Mouse (Mus musculus): ENCODE results near the gene Ostc. TPM values are rescaled to one million over a fixed set of nuclear protein-coding genes. Genes with fewer than 3 reads are reported as not detected.

Ostc gene
- 359 and 361 TPM in 2 replicates for polyA plus RNA-seq (2015; fragmentation: Nextera tagmentation; extraction: Ambion mirVana)

DNA sequence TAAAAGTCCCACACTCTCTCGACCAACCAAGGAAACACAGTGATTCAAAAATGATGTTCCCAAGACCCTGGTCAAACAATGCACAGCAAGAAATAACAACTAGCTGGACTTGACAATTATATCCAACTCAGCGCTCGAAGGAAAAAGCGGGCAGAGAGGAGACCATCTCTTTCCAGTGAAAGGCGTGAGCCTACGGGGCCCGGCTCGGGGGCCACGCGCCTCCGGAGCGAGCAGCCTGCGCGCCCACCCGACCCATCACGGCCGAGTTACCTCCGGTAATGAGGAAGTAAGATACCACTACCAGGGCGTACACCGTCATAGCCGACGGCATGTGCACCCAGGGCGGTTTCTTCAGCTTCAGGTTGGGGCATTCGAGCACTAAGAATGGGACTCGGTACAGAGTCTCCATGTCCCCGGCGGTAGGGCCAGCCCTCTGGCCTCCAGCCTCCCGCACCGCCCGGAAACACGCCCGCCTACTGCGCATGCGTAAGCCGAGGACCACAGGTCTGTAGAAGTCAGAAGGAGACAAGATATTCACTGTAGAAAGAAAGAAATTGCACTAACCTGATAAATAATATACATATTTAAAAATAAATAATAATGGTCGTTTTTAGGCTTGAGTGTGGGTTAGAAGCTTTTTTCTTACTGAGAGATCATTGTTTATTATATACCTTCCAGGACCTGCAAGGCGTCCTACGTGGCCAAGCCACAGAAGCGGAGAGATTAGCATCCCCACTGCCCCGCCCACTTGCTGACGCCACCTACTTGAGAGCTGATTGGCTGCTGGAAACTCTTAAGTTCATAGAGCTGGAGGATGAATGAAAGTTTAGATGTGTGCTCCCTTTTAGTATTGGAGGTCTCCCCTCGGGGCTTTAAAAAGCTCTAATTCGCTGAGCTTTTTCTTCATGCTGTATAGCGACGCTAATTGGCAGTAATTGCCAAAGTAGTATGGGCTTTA, at the start of gene Ostc:
Gene Ostc, minus strand, starts transcription at position 478 of the 958 bp plus-strand sequence.
- H3K9me3 ChIP-seq (replicated peaks; ENCODE audit: low read length): no peaks in the 10 kb centered on the region
- DNase-seq (ENCODE audit: low spot score) (peak; percentile 99), ATAC-seq (replicated peaks; ENCODE audit: low FRiP score, low read depth) (peak; percentile 96)
- peaks cover 9% of the 10 kb centered on the region for H3K4me1 ChIP-seq (replicated peaks; ENCODE audit: insufficient read depth, low read length)
- H3K36me3 ChIP-seq (ENCODE audit: insufficient read depth, low read length): 0 out of 2 replicates have a peak, but pooled peaks cover 3% of the 10 kb centered on the region
- peak within 1 kb of the TSS; percentile 78 for H3K4me2 ChIP-seq (ENCODE audit: low read length)
- peak within 1 kb of the TSS; percentile 79 for H3K9ac ChIP-seq (ENCODE audit: low read depth, low read length)
- peak within 1 kb of the TSS; percentile 85 for H3K27ac ChIP-seq
- peak within 1 kb of the TSS; percentile 87 for H3K4me3 ChIP-seq (replicated peaks; ENCODE audit: low read depth, low read length)
- under 1% methylated on average over 45 of the region's 45 CpGs for WGBS
- no peak for TF ChIP-seq CTCF (IDR thresholded peaks at IDR 0.05; ENCODE audit: low read depth)
- no peaks in the 10 kb centered on the region for H3K27me3 ChIP-seq (ENCODE audit: insufficient read depth, low read length)

DNA sequence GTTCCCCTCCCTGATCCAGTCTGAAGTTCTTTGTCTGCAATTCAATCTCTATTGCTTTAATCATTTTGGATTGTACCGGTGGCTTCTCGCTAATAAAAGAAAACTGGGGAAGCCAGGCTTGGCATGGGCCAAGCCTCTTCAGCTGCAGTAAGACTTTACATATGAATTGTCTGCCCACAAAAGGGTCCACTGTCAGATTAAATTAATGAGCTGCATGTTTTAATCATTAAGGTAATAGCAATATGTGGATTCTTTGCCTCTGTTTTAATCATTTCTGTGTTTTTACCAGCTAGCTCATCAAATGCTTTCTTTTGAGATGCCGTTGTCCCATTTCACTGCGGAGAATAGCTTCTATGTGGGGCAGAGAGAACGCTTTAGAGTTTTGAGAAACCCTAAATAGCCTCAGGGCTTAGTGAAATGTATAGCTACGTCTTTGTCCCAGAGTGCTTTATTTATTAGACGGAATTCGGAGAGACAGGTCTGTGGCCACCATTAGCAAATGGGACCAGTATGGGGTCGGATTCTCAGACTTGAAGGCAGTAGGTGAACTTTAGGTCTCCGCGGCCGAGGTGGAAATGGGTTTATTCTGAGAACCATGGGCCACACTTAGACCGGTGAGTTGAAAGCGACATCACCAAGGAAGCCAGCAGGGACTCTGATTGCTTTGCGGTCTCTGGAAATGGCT, 49.1 kb upstream of the Ostc start:
- H3K4me2 ChIP-seq (ENCODE audit: low read length): no peak overlapping the region
- 71% methylated on average over 15 of the region's 15 CpGs for WGBS
- H3K4me3 ChIP-seq (replicated peaks; ENCODE audit: low read depth, low read length): no peak overlapping the region
- H3K27me3 ChIP-seq (ENCODE audit: insufficient read depth, low read length): no peaks in the 10 kb centered on the region
- TF ChIP-seq CTCF (IDR thresholded peaks at IDR 0.05; ENCODE audit: low read depth): no peak
- H3K27ac ChIP-seq: no peak overlapping the region
- H3K9me3 ChIP-seq (replicated peaks; ENCODE audit: low read length): no peaks in the 10 kb centered on the region
- DNase-seq (ENCODE audit: low spot score): no peak
- no peak for ATAC-seq (replicated peaks; ENCODE audit: low FRiP score, low read depth)
- H3K4me1 ChIP-seq (replicated peaks; ENCODE audit: insufficient read depth, low read length): no peaks in the 10 kb centered on the region
- no peak overlapping the region for H3K9ac ChIP-seq (ENCODE audit: low read depth, low read length)
- H3K36me3 ChIP-seq (ENCODE audit: insufficient read depth, low read length): no peaks in the 10 kb centered on the region

DNA sequence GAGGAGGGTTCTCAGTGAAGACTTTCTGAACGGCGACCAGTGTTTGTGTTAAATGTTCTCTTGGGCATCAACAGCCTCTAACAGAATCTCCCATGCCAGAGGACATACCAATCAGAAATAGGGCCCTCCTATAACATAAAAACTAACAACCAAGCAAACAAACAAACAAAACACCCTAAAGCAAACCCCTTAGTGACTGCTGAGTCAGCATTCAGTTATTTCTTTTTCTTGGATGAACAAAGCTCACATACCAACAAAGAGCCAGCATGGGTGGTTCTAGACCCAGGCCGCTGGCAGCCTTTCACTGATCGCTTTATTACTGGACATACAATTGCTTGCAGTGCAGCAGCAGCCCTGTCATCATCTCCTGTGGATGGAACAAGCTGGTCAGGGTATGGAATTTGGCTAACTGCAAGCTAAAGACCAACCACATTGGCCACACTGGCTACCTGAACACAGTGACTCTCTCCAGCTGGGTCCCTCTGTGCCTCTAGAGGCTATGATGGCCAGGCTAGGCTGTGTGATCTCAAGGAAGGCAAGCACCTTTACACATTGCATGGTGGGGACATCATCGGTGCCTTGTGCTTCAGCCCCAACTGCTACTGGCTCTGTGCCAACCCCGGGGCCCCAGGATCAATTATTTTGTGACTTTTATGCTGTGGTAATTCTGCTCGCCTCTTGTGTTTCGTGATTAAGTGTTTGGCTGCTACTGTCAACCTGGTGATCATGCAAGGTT, 48.0 kb upstream of the Ostc start:
- TF ChIP-seq CTCF (IDR thresholded peaks at IDR 0.05; ENCODE audit: low read depth): no peak
- ATAC-seq (replicated peaks; ENCODE audit: low FRiP score, low read depth) (no peak), DNase-seq (ENCODE audit: low spot score) (no peak)
- Histone ChIP-seq H3K27ac (no peak overlapping the region), H3K9me3 (replicated peaks; ENCODE audit: low read length) (no peaks in the 10 kb centered on the region), H3K4me1 (replicated peaks; ENCODE audit: insufficient read depth, low read length) (no peaks in the 10 kb centered on the region), H3K4me2 (ENCODE audit: low read length) (no peak overlapping the region), H3K4me3 (replicated peaks; ENCODE audit: low read depth, low read length) (no peak overlapping the region), H3K36me3 (ENCODE audit: insufficient read depth, low read length) (no peaks in the 10 kb centered on the region), H3K9ac (ENCODE audit: low read depth, low read length) (no peak overlapping the region), H3K27me3 (ENCODE audit: insufficient read depth, low read length) (no peaks in the 10 kb centered on the region)
- 80% methylated on average over 8 of the region's 8 CpGs for WGBS

DNA sequence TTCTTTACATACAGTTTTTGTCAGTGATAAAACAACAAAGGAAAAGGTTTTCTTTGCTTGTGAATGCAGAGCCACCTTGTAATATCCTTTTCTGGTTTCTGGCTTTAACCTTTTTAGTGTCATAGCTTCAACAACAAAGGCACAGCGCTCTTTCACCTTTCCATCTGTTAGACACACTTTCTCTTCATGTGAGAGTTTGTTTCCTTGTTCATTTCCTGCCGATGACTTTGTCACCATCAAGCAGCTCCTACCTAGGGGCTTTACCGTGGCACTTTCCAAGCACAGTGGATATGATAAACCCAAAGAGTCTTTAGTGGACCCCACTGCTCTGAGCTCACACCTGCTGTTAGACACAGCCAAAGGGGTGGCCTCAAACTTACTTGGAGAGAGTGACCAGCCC, 40.0 kb upstream of the Ostc start:
- 83% methylated on average over 3 of the region's 3 CpGs for WGBS
- Histone ChIP-seq H3K27me3 (ENCODE audit: insufficient read depth, low read length) (no peaks in the 10 kb centered on the region), H3K4me1 (replicated peaks; ENCODE audit: insufficient read depth, low read length) (no peaks in the 10 kb centered on the region), H3K9ac (ENCODE audit: low read depth, low read length) (no peak overlapping the region), H3K9me3 (replicated peaks; ENCODE audit: low read length) (no peaks in the 10 kb centered on the region), H3K4me3 (replicated peaks; ENCODE audit: low read depth, low read length) (no peak overlapping the region), H3K36me3 (ENCODE audit: insufficient read depth, low read length) (no peaks in the 10 kb centered on the region), H3K4me2 (ENCODE audit: low read length) (no peak overlapping the region), H3K27ac (no peak overlapping the region)
- DNase-seq (ENCODE audit: low spot score): no peak
- TF ChIP-seq CTCF (IDR thresholded peaks at IDR 0.05; ENCODE audit: low read depth): no peak
- no peak for ATAC-seq (replicated peaks; ENCODE audit: low FRiP score, low read depth)

DNA sequence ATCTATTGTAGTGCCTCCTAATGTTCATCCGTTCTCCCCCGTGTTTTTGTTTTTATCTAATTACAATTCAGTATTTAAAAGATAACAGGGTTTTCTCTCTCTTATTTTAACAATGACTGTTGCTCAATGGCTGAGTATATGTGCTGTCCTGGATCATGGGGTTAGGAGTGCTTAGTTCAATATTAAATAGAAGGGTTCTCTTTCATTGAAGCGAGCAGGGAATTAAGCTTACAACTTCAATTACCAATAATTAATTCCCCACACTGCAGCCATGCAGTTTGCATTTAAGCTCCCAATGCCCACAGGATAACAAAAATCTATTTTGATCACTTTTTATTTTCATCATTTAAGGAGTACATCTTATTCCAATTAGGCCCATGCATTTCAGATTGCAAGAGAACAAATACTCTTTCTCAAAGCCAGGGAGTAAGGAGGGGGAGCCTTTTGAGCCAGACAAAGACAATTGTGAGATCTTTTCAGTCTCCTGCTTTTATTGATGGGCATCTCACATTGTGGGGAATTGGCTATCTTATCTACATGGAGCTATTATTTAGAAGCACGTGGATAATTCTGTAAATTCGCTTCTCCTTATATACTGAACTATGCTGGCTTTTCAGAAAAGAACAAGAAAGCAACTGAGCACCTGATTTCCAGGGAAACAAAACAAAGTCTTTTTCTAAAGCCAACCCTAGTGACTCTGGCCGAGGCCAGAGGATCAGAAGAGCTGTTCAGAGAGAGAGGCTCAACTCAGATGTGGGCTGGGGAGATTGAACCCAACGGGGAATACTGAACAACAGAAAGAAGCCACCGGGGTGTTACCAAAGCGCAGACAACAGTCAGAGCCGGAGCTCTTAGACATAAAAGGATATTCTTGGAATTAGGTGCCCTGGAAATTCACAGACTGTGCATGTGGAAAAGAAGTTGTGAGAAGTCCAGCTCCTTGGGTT, 37.7 kb upstream of the Ostc start:
- Histone ChIP-seq H3K36me3 (ENCODE audit: insufficient read depth, low read length) (no peaks in the 10 kb centered on the region), H3K4me2 (ENCODE audit: low read length) (no peak overlapping the region), H3K27me3 (ENCODE audit: insufficient read depth, low read length) (no peaks in the 10 kb centered on the region), H3K4me1 (replicated peaks; ENCODE audit: insufficient read depth, low read length) (no peaks in the 10 kb centered on the region), H3K9ac (ENCODE audit: low read depth, low read length) (no peak overlapping the region), H3K4me3 (replicated peaks; ENCODE audit: low read depth, low read length) (no peak overlapping the region), H3K27ac (no peak overlapping the region), H3K9me3 (replicated peaks; ENCODE audit: low read length) (no peaks in the 10 kb centered on the region)
- ATAC-seq (replicated peaks; ENCODE audit: low FRiP score, low read depth) (no peak), DNase-seq (ENCODE audit: low spot score) (no peak)
- WGBS: 78% methylated on average over 10 of the region's 10 CpGs
- TF ChIP-seq CTCF (IDR thresholded peaks at IDR 0.05; ENCODE audit: low read depth): no peak

Measured in kidney, postnatal 0 days (tissue).